Mouse (Mus musculus) cerebral cortex, adult 2 months (tissue): Measurements from ENCODE around the gene Esrrg.

ENCODE experiments used
- WGBS: fragments of 180-500 bp; shearing (Covaris S2); methylation state at CpG from one replicate; pipeline ENCODE4 v1.1.7; 2018; 5-methylcytosine and 5-hydroxymethylcytosine counted together

Esrrg gene

GRCm38 (mm10) chr1:187779589-187780178, 171.1 kb downstream of the Esrrg start:
- 90% methylated on average over 10 of the region's 10 CpGs for WGBS

- 43% methylated on average over 4 of the region's 4 CpGs for WGBS
These were observed 176.6 kb downstream of the Esrrg start for GRCm38 (mm10) chr1:187785226-187785625.

GRCm38 (mm10) chr1:187787055-187788016, 178.7 kb downstream of the Esrrg start:
- 63% methylated on average over 7 of the region's 7 CpGs for WGBS

- WGBS, result 83% methylated on average over 5 of the region's 5 CpGs
These were observed 185.8 kb downstream of the Esrrg start for GRCm38 (mm10) chr1:187794240-187794930.

- 37% methylated on average over 3 of the region's 3 CpGs for WGBS
These were observed 187.0 kb downstream of the Esrrg start for GRCm38 (mm10) chr1:187795551-187795950.

- 61% methylated on average over 7 of the region's 7 CpGs for WGBS
These were observed 190.7 kb downstream of the Esrrg start for GRCm38 (mm10) chr1:187799300-187799699.

- whole genome bisulfite sequencing, result 80% methylated on average over 10 of the region's 10 CpGs
These were observed 192.2 kb downstream of the Esrrg start for GRCm38 (mm10) chr1:187800761-187801160.

- 81% methylated on average over 5 of the region's 5 CpGs for WGBS
These were observed 195.0 kb downstream of the Esrrg start for GRCm38 (mm10) chr1:187803566-187803965.

GRCm38 (mm10) chr1:187803997-187804396, 195.4 kb downstream of the Esrrg start:
- WGBS, result 47% methylated on average over 5 of the region's 5 CpGs

- WGBS, result 90% methylated on average over 6 of the region's 6 CpGs
These were observed 196.4 kb downstream of the Esrrg start for GRCm38 (mm10) chr1:187805001-187805400.

GRCm38 (mm10) chr1:187807477-187808390, 199.1 kb downstream of the Esrrg start:
- WGBS, result 43% methylated on average over 12 of the region's 12 CpGs

GRCm38 (mm10) chr1:187808391-187808922, 199.9 kb downstream of the Esrrg start:
- 76% methylated on average over 5 of the region's 5 CpGs for WGBS

- 82% methylated on average over 3 of the region's 3 CpGs for WGBS
These were observed 201.0 kb downstream of the Esrrg start for GRCm38 (mm10) chr1:187809546-187809945.

GRCm38 (mm10) chr1:187819406-187819805, 210.8 kb downstream of the Esrrg start:
- WGBS, result 95% methylated on average over 5 of the region's 5 CpGs

- 87% methylated on average over 13 of the region's 13 CpGs for WGBS
These were observed 212.8 kb downstream of the Esrrg start for GRCm38 (mm10) chr1:187821368-187821811.

GRCm38 (mm10) chr1:187823351-187823750, 214.8 kb downstream of the Esrrg start:
- WGBS, result 88% methylated on average over 5 of the region's 5 CpGs

GRCm38 (mm10) chr1:187825421-187826097, 217.0 kb downstream of the Esrrg start:
- 71% methylated on average over 9 of the region's 9 CpGs for WGBS

GRCm38 (mm10) chr1:187826140-187826539, 217.5 kb downstream of the Esrrg start:
- WGBS, result 78% methylated on average over 1 of the region's 1 CpGs

GRCm38 (mm10) chr1:187826869-187827268, 218.3 kb downstream of the Esrrg start:
- WGBS, result 97% methylated on average over 5 of the region's 5 CpGs

GRCm38 (mm10) chr1:187830937-187831336, 222.3 kb downstream of the Esrrg start:
- 72% methylated on average over 7 of the region's 7 CpGs for WGBS
